Mouse (Mus musculus): ENCODE data around the gene AI413582. TPM values are rescaled to one million over a fixed set of nuclear protein-coding genes. Genes with fewer than 3 reads are reported as not detected.

Gene AI413582
- 17.1 and 19.0 TPM in 2 replicates for polyA plus RNA-seq (2014; fragmentation: Nextera tagmentation; extraction: Ambion mirVana)

GRCm38 (mm10) chr17:27565163-27565941, at the start of gene AI413582:
Gene AI413582, minus strand, starts transcription at chr17:27565756.
- peak; percentile 98 for DNase-seq (ENCODE audit: low spot score)
- WGBS: under 1% methylated on average over 43 of the region's 58 CpGs

GRCm38 (mm10) chr17:27613016-27613415, 47.5 kb upstream of the AI413582 start:
- Histone ChIP-seq H3K4me2 (replicated peaks; ENCODE audit: low read depth, low read length) (no peak overlapping the region), H3K9me3 (ENCODE audit: control insufficient read depth, low read length) (no peaks in the 10 kb centered on the region), H3K27ac (ENCODE audit: low read depth, low read length) (no peak overlapping the region), H3K9ac (ENCODE audit: low read depth, low read length) (no peak overlapping the region), H3K4me3 (ENCODE audit: low read depth, low read length) (no peak overlapping the region), H3K27me3 (ENCODE audit: control insufficient read depth, insufficient read depth, low read length) (no peaks in the 10 kb centered on the region), H3K4me1 (replicated peaks; ENCODE audit: control insufficient read depth, insufficient read depth, low read length) (no peaks in the 10 kb centered on the region; the same call in 1 of the 2 replicates), H3K36me3 (ENCODE audit: control insufficient read depth, insufficient read depth, low read length) (0 out of 2 replicates have a peak, but pooled peaks cover 4% of the 10 kb centered on the region)
- ATAC-seq (ENCODE audit: low FRiP score) (no peak), DNase-seq (ENCODE audit: low spot score) (no peak)
- 86% methylated on average over 4 of the region's 4 CpGs for WGBS

More at GRCm38 (mm10) chr17:27565163-27565941, at the start of gene AI413582:
- Histone ChIP-seq H3K36me3 (ENCODE audit: control insufficient read depth, insufficient read depth, low read length) (no peaks in the 10 kb centered on the region), H3K9me3 (ENCODE audit: control insufficient read depth, low read length) (no peaks in the 10 kb centered on the region), H3K4me1 (replicated peaks; ENCODE audit: control insufficient read depth, insufficient read depth, low read length) (peaks cover 6% of the 10 kb centered on the region; the same call in 1 of the 2 replicates), H3K4me3 (ENCODE audit: low read depth, low read length) (peak within 1 kb of the TSS; percentile 38), H3K4me2 (replicated peaks; ENCODE audit: low read depth, low read length) (peak within 1 kb of the TSS; percentile 69), H3K9ac (ENCODE audit: low read depth, low read length) (peak within 1 kb of the TSS; percentile 69), H3K27me3 (ENCODE audit: control insufficient read depth, insufficient read depth, low read length) (no peaks in the 10 kb centered on the region), H3K27ac (ENCODE audit: low read depth, low read length) (no peak within 1 kb of the TSS)
- ATAC-seq (ENCODE audit: low FRiP score): peak; percentile 93

GRCm38 (mm10) chr17:27611994-27612393, 46.4 kb upstream of the AI413582 start:
- DNase-seq (ENCODE audit: low spot score): no peak
- Histone ChIP-seq H3K9ac (ENCODE audit: low read depth, low read length) (no peak overlapping the region), H3K4me3 (ENCODE audit: low read depth, low read length) (no peak overlapping the region), H3K27ac (ENCODE audit: low read depth, low read length) (no peak overlapping the region), H3K9me3 (ENCODE audit: control insufficient read depth, low read length) (no peaks in the 10 kb centered on the region), H3K4me1 (replicated peaks; ENCODE audit: control insufficient read depth, insufficient read depth, low read length) (no peaks in the 10 kb centered on the region; the same call in 1 of the 2 replicates), H3K36me3 (ENCODE audit: control insufficient read depth, insufficient read depth, low read length) (0 out of 2 replicates have a peak, but pooled peaks cover 4% of the 10 kb centered on the region), H3K4me2 (replicated peaks; ENCODE audit: low read depth, low read length) (no peak overlapping the region), H3K27me3 (ENCODE audit: control insufficient read depth, insufficient read depth, low read length) (no peaks in the 10 kb centered on the region)
- WGBS: 83% methylated on average over 5 of the region's 5 CpGs
- ATAC-seq (ENCODE audit: low FRiP score): no peak

- no peaks in the 10 kb centered on the region for H3K9me3 ChIP-seq (ENCODE audit: control insufficient read depth, low read length)
- H3K4me2 ChIP-seq (replicated peaks; ENCODE audit: low read depth, low read length): no peak overlapping the region
- ATAC-seq (ENCODE audit: low FRiP score) (no peak), DNase-seq (ENCODE audit: low spot score) (no peak)
- no peak overlapping the region for H3K27ac ChIP-seq (ENCODE audit: low read depth, low read length)
- no peaks in the 10 kb centered on the region; the same call in 1 of the 2 replicates for H3K4me1 ChIP-seq (replicated peaks; ENCODE audit: control insufficient read depth, insufficient read depth, low read length)
- H3K9ac ChIP-seq (ENCODE audit: low read depth, low read length): no peak overlapping the region
- no peaks in the 10 kb centered on the region for H3K27me3 ChIP-seq (ENCODE audit: control insufficient read depth, insufficient read depth, low read length)
- H3K4me3 ChIP-seq (ENCODE audit: low read depth, low read length): no peak overlapping the region
- WGBS: 78% methylated on average over 3 of the region's 3 CpGs
- H3K36me3 ChIP-seq (ENCODE audit: control insufficient read depth, insufficient read depth, low read length): no peaks in the 10 kb centered on the region
These were observed 45.9 kb upstream of the AI413582 start for GRCm38 (mm10) chr17:27611519-27611884.

GRCm38 (mm10) chr17:27610679-27611518, 45.3 kb upstream of the AI413582 start:
- no peak for ATAC-seq (ENCODE audit: low FRiP score)
- no peaks in the 10 kb centered on the region for H3K36me3 ChIP-seq (ENCODE audit: control insufficient read depth, insufficient read depth, low read length)
- no peak for DNase-seq (ENCODE audit: low spot score)
- no peak overlapping the region for H3K4me2 ChIP-seq (replicated peaks; ENCODE audit: low read depth, low read length)
- H3K27ac ChIP-seq (ENCODE audit: low read depth, low read length): no peak overlapping the region
- H3K4me3 ChIP-seq (ENCODE audit: low read depth, low read length): no peak overlapping the region
- WGBS: 90% methylated on average over 10 of the region's 10 CpGs
- no peaks in the 10 kb centered on the region; the same call in 1 of the 2 replicates for H3K4me1 ChIP-seq (replicated peaks; ENCODE audit: control insufficient read depth, insufficient read depth, low read length)
- H3K9me3 ChIP-seq (ENCODE audit: control insufficient read depth, low read length): no peaks in the 10 kb centered on the region
- no peak overlapping the region for H3K9ac ChIP-seq (ENCODE audit: low read depth, low read length)
- H3K27me3 ChIP-seq (ENCODE audit: control insufficient read depth, insufficient read depth, low read length): no peaks in the 10 kb centered on the region

GRCm38 (mm10) chr17:27609576-27609975, 44.0 kb upstream of the AI413582 start:
- Histone ChIP-seq H3K9ac (ENCODE audit: low read depth, low read length) (no peak overlapping the region), H3K9me3 (ENCODE audit: control insufficient read depth, low read length) (no peaks in the 10 kb centered on the region), H3K27ac (ENCODE audit: low read depth, low read length) (no peak overlapping the region), H3K27me3 (ENCODE audit: control insufficient read depth, insufficient read depth, low read length) (no peaks in the 10 kb centered on the region), H3K36me3 (ENCODE audit: control insufficient read depth, insufficient read depth, low read length) (no peaks in the 10 kb centered on the region), H3K4me2 (replicated peaks; ENCODE audit: low read depth, low read length) (no peak overlapping the region), H3K4me3 (ENCODE audit: low read depth, low read length) (no peak overlapping the region), H3K4me1 (replicated peaks; ENCODE audit: control insufficient read depth, insufficient read depth, low read length) (no peaks in the 10 kb centered on the region; the same call in 1 of the 2 replicates)
- WGBS: 93% methylated on average over 7 of the region's 7 CpGs
- ATAC-seq (ENCODE audit: low FRiP score): no peak
- DNase-seq (ENCODE audit: low spot score): no peak

- H3K27ac ChIP-seq (ENCODE audit: low read depth, low read length): no peak overlapping the region
- ATAC-seq (ENCODE audit: low FRiP score) (no peak), DNase-seq (ENCODE audit: low spot score) (no peak)
- H3K4me2 ChIP-seq (replicated peaks; ENCODE audit: low read depth, low read length): no peak overlapping the region
- no peaks in the 10 kb centered on the region for H3K27me3 ChIP-seq (ENCODE audit: control insufficient read depth, insufficient read depth, low read length)
- no peaks in the 10 kb centered on the region for H3K36me3 ChIP-seq (ENCODE audit: control insufficient read depth, insufficient read depth, low read length)
- H3K9ac ChIP-seq (ENCODE audit: low read depth, low read length): no peak overlapping the region
- no peaks in the 10 kb centered on the region for H3K9me3 ChIP-seq (ENCODE audit: control insufficient read depth, low read length)
- WGBS: 91% methylated on average over 21 of the region's 21 CpGs
- no peak overlapping the region for H3K4me3 ChIP-seq (ENCODE audit: low read depth, low read length)
- H3K4me1 ChIP-seq (replicated peaks; ENCODE audit: control insufficient read depth, insufficient read depth, low read length): peaks cover 2% of the 10 kb centered on the region; the same call in 1 of the 2 replicates
These were observed 38.1 kb upstream of the AI413582 start for GRCm38 (mm10) chr17:27603522-27604234.

- Histone ChIP-seq H3K9me3 (ENCODE audit: control insufficient read depth, low read length) (no peaks in the 10 kb centered on the region), H3K27ac (ENCODE audit: low read depth, low read length) (no peak overlapping the region), H3K36me3 (ENCODE audit: control insufficient read depth, insufficient read depth, low read length) (no peaks in the 10 kb centered on the region), H3K4me1 (replicated peaks; ENCODE audit: control insufficient read depth, insufficient read depth, low read length) (peaks cover 2% of the 10 kb centered on the region; the same call in 1 of the 2 replicates), H3K4me2 (replicated peaks; ENCODE audit: low read depth, low read length) (no peak overlapping the region), H3K9ac (ENCODE audit: low read depth, low read length) (no peak overlapping the region), H3K4me3 (ENCODE audit: low read depth, low read length) (no peak overlapping the region), H3K27me3 (ENCODE audit: control insufficient read depth, insufficient read depth, low read length) (no peaks in the 10 kb centered on the region)
- 94% methylated on average over 2 of the region's 2 CpGs for WGBS
- DNase-seq (ENCODE audit: low spot score) (no peak), ATAC-seq (ENCODE audit: low FRiP score) (no peak)
These were observed 37.5 kb upstream of the AI413582 start for GRCm38 (mm10) chr17:27603036-27603435.

Data from hindbrain, embryonic 11.5 days (tissue).